Comparison of ENCODE assay signal across 9 mouse cellular contexts in the genomic region with DNA sequence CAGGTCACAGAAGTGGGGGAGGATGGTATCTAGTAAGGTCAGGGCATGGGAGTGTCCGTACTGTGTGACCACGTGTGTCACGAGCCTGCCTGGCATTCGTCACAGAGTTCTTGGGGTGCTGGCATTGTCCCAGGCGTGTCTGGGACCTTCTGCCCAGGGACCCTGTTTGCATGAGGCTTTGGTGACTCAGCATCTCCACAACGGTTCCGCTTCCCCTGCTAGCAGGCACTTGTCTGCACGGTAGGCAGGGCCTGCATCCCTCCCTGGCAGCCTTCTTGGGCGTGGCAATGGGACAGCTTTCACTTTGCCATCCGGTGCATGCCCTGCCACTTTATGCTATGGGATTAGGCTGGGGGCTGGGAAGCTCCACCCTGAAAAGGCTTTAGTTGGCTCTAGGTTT. TPM values are rescaled to one million over a fixed set of nuclear protein-coding genes. Genes with fewer than 3 reads are reported as not detected.
DNase-seq lines count a peak whose midpoint lies in the region; ATAC-seq and TF ChIP-seq lines count a peak whose summit lies in the region.
"Had no signal": no experiment of that assay in that cellular context is flagged by ENCODE, and none has a peak within 500 bp of the region (broad histone marks: within the 10 kb centered on the region; RNA-seq: fewer than 3 reads in every experiment).

No protein-coding gene starts in this region.

- H3ac ChIP-seq in myocyte (ENCODE audit: control insufficient read depth, insufficient read length) = no peak overlapping the region

- intact Hi-C loops in left cerebral cortex, postnatal 25 days (cut with DNase I) = no loop called here

- H3K27ac ChIP-seq in layer of hippocampus, adult 2 months = no peak overlapping the region
- H3K27ac ChIP-seq in midbrain, embryonic 16.5 days (ENCODE audit: low read length) = no peak overlapping the region
- H3K27ac ChIP-seq: limb, embryonic 13.5 days had no signal

- ATAC-seq in midbrain, embryonic 16.5 days = no peak

- no peaks in the 10 kb centered on the region for H3K9me3 ChIP-seq in midbrain, embryonic 16.5 days (replicated peaks; ENCODE audit: control insufficient read depth, low read length, poor library complexity, severe bottlenecking)
- H3K9me3 ChIP-seq: limb, embryonic 13.5 days had no signal

- H3K4me1 ChIP-seq in midbrain, embryonic 16.5 days (ENCODE audit: control insufficient read depth, insufficient read depth, low read length) = no peaks in the 10 kb centered on the region
- H3K4me1 ChIP-seq: limb, embryonic 13.5 days had no signal

- H3K4me3 ChIP-seq in layer of hippocampus, adult 2 months = no peak overlapping the region
- H3K4me3 ChIP-seq in myocyte = no peak overlapping the region
- no peak overlapping the region for H3K4me3 ChIP-seq in midbrain, embryonic 16.5 days (ENCODE audit: low read depth, low read length)
- H3K4me3 ChIP-seq: limb, embryonic 13.5 days had no signal

- no peak for TF ChIP-seq CTCF in layer of hippocampus, adult 2 months (conservative IDR thresholded peaks at IDR 0.05)

- 74% methylated on average over 10 of the region's 10 CpGs for WGBS in midbrain, embryonic 16.5 days

- H3K9ac ChIP-seq in midbrain, embryonic 16.5 days (ENCODE audit: low read depth, low read length) = no peak overlapping the region
- H3K9ac ChIP-seq: limb, embryonic 13.5 days had no signal

- peak overlapping the region; percentile 68 for H3K4me2 ChIP-seq in myocyte (ENCODE audit: low read depth)
- H3K4me2 ChIP-seq in midbrain, embryonic 16.5 days (ENCODE audit: low read length) = no peak overlapping the region
- H3K4me2 ChIP-seq: limb, embryonic 13.5 days had no signal

- H3K36me3 ChIP-seq in myocyte (ENCODE audit: control insufficient read depth, insufficient read depth) = no peaks in the 10 kb centered on the region
- H3K36me3 ChIP-seq in midbrain, embryonic 16.5 days (ENCODE audit: control insufficient read depth, insufficient read depth, low read length) = 0 out of 2 replicates have a peak, but pooled peaks cover 3% of the 10 kb centered on the region
- H3K36me3 ChIP-seq: limb, embryonic 13.5 days had no signal

- no peak for TF ChIP-seq POLR2A in myocyte (IDR thresholded peaks at IDR 0.05; ENCODE audit: insufficient read length, low read depth)

- peak; percentile 49 for DNase-seq in layer of hippocampus, adult 9-11 months
- no peak for DNase-seq in layer of hippocampus, adult 2 months (ENCODE audit: low spot score in 2 of 2)
- DNase-seq in adrenal gland, postnatal 36 days = peak; percentile 54 to 62
- peak; percentile 68 for DNase-seq in liver
- DNase-seq in embryo, embryonic 10 days (ENCODE audit: low spot score) = no peak
- DNase-seq in left cerebral cortex, postnatal 25 days (ENCODE audit: low spot score in 2 of 2) = no peak

- no peaks in the 10 kb centered on the region for H3K27me3 ChIP-seq in myocyte (ENCODE audit: control insufficient read depth, insufficient read depth, insufficient read length)
- H3K27me3 ChIP-seq in midbrain, embryonic 16.5 days (ENCODE audit: control insufficient read depth, insufficient read depth, low read depth, low read length) = no peaks in the 10 kb centered on the region
- H3K27me3 ChIP-seq: limb, embryonic 13.5 days had no signal

- H3K79me2 ChIP-seq in myocyte (ENCODE audit: control insufficient read depth, insufficient read depth) = no peaks in the 10 kb centered on the region

TF ChIP-seq in myocyte, 11 proteins besides CTCF, POLR2A, EP300 and RAD21:
- no peak for TF ChIP-seq MYOD1 (IDR thresholded peaks at IDR 0.05; ENCODE audit: control insufficient read depth in 1 of 3, insufficient read length in 2 of 3, low read depth in 2 of 3)
- no peak for TF ChIP-seq REST (IDR thresholded peaks at IDR 0.05; ENCODE audit: insufficient read depth, insufficient read length)
- no peak for TF ChIP-seq SRF (IDR thresholded peaks at IDR 0.05; ENCODE audit: control insufficient read depth, insufficient read length, low read depth)
- no peak for TF ChIP-seq CEBPB (IDR thresholded peaks at IDR 0.05; ENCODE audit: insufficient read depth, poor library complexity, severe bottlenecking)
- TF ChIP-seq MYOG (IDR thresholded peaks at IDR 0.05; ENCODE audit: control insufficient read depth in 1 of 3, insufficient read depth in 1 of 3, insufficient read length in 2 of 3, low read depth in 2 of 3) = no peak
- TF ChIP-seq POLR2AphosphoS2 (IDR thresholded peaks at IDR 0.05; ENCODE audit: insufficient read length, low read depth) = no peak
- no peak for TF ChIP-seq E2F4 (IDR thresholded peaks at IDR 0.05; ENCODE audit: insufficient read depth)
- TF ChIP-seq TCF3 (IDR thresholded peaks at IDR 0.05; ENCODE audit: insufficient read length, low read depth) = no peak
- no peak for TF ChIP-seq MAX (IDR thresholded peaks at IDR 0.05; ENCODE audit: low read depth)
- no peak for TF ChIP-seq TCF12 (IDR thresholded peaks at IDR 0.05; ENCODE audit: insufficient read depth, poor library complexity, severe bottlenecking)
- no peak for TF ChIP-seq USF1 (IDR thresholded peaks at IDR 0.05; ENCODE audit: low read depth)

RNA-seq across cellular contexts. Expression of gene Trim14, which starts 27.9 kb away (rescaled TPM):
- 1 to 10 TPM in 1 of 2 experiments, under 1 TPM in 1; 0.93 to 1.2 TPM for total RNA-seq in layer of hippocampus, adult 2 months (2021)
- total RNA-seq in adrenal gland, postnatal 36 days (2021) = 1 to 10 TPM; 3.6 to 5.2 TPM
- 0.14 TPM for polyA plus RNA-seq in myocyte (2012; fragmentation: generic; extraction: Trizol)
- 0.81 and 0.95 TPM in 2 replicates for polyA plus RNA-seq in midbrain, embryonic 16.5 days (2015; fragmentation: Nextera tagmentation; extraction: Ambion mirVana)
- 1 to 10 TPM in 1 of 2 experiments, under 1 TPM in 1; 0.76 to 1.4 TPM for total RNA-seq in left cerebral cortex, postnatal 25 days (2021)

RNA-seq across cellular contexts. Expression of gene Coro2a, which starts 38.2 kb away (rescaled TPM):
- total RNA-seq in layer of hippocampus, adult 2 months (2021) = 10 to 100 TPM; 15.6 to 16.1 TPM
- total RNA-seq in adrenal gland, postnatal 36 days (2021) = 1 to 10 TPM; 2.5 to 3.1 TPM
- polyA plus RNA-seq in myocyte (2012; fragmentation: generic; extraction: Trizol) = 0.30 TPM
- 7.4 and 8.2 TPM in 2 replicates for polyA plus RNA-seq in midbrain, embryonic 16.5 days (2015; fragmentation: Nextera tagmentation; extraction: Ambion mirVana)
- total RNA-seq in left cerebral cortex, postnatal 25 days (2021) = 10 to 100 TPM; 26.2 to 29.7 TPM

Comparison
In these comparisons a context has a peak if more than half of its experiments do, and no peak if none do; other contexts are left out.
1. DNase-seq: peak in layer of hippocampus, adult 9-11 months (single experiment), adrenal gland, postnatal 36 days (2 of 2) and liver (single experiment); none in layer of hippocampus, adult 2 months (0 of 2), embryo, embryonic 10 days (single experiment) and left cerebral cortex, postnatal 25 days (0 of 2).
2. RNA of gene Coro2a, which starts 38.2 kb away (total RNA-seq): 26.2 to 29.7 TPM in left cerebral cortex, postnatal 25 days and 15.6 to 16.1 TPM in layer of hippocampus, adult 2 months; 2.5 to 3.1 TPM in adrenal gland, postnatal 36 days; every median in the first group is over 4 times any median in the second.